Mouse (Mus musculus): ENCODE data around the gene Higd2a. TPM values are rescaled to one million over a fixed set of nuclear protein-coding genes. Genes with fewer than 3 reads are reported as not detected.

Gene Higd2a
- total RNA-seq (2021), result 100 to 1,000 TPM; 169 to 189 TPM
- 189 and 270 TPM in 2 replicates for polyA plus RNA-seq (2012; rRNA removed)
- long read RNA-seq, transcript Higd2a-201 (2 exons, 648 nt), result major isoform, 90 of 91 reads
- long read RNA-seq, partial matches to known transcripts, result 1 of 91 reads
- long read RNA-seq, other reads (novel, unspliced or antisense), result 0 of 91 reads

- H3K4me1 ChIP-seq (ENCODE audit: control insufficient read depth, insufficient read depth, low read length), result peaks cover 4% of the 10 kb centered on the region
- DNase-seq, result peak; percentile 95 to 97
- peaks cover 1% of the 10 kb centered on the region; the same call in 1 of the 2 replicates for H3K79me2 ChIP-seq (replicated peaks; ENCODE audit: control insufficient read depth, insufficient read depth, low read length)
- TF ChIP-seq POLR2A (IDR thresholded peaks at IDR 0.05; ENCODE audit: insufficient read depth, low read depth, low read length), result peak; percentile 93
- no peak for TF ChIP-seq EP300 (IDR thresholded peaks at IDR 0.05; ENCODE audit: insufficient read depth, low read depth, low read length)
- no peak for TF ChIP-seq CTCF (IDR thresholded peaks at IDR 0.05)
- H3K9ac ChIP-seq (ENCODE audit: low read depth, low read length), result peak within 1 kb of the TSS; percentile 94
- peak within 1 kb of the TSS; percentile 65 for H3K4me3 ChIP-seq
- intact Hi-C loops (cut with DNase I), result loop anchor here (1.0 to 2.0 kb wide), 4 partner anchors 15 to 31 kb away; partner anchors contain the start of genes 4833439L19Rik, Arl10, Cltb and Faf2
- peak within 1 kb of the TSS; percentile 94 for H3K27ac ChIP-seq
- WGBS, result under 1% methylated on average over 51 of the region's 51 CpGs
- H3K27me3 ChIP-seq (ENCODE audit: control insufficient read depth, insufficient read depth, low read length), result no peaks in the 10 kb centered on the region
- H3K36me3 ChIP-seq (ENCODE audit: control insufficient read depth, insufficient read depth, low read length), result no peaks in the 10 kb centered on the region
Measured at GRCm38 (mm10) chr13:54589996-54590951, at the start of gene Higd2a, which contains the start of gene Nop16. Gene Higd2a (plus strand): TSS chr13:54590207. Gene Nop16 (minus strand): TSS chr13:54590090.

DNA sequence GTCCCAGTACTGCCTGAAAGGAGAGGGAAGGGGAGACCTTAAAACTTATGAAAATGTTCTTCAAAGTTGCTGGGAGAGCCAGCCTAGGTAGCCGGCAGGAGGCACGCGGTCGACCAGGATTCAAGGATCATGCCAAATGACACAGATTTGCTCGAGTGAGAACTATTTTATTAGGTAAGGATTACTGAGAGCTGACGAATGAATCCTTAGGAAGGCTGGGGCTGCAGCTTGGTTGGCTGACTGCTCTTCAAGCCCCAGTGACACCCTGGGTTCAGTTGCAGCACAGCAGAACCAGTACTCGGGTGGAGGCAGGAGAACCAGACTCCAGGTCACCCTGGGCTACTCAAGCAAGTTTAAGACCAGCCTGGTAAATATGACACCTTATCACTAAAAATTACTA lies 42.0 kb upstream of the Higd2a start:
- intact Hi-C loops (cut with DNase I), result no loop called here
- TF ChIP-seq POLR2A (IDR thresholded peaks at IDR 0.05; ENCODE audit: insufficient read depth, low read depth, low read length) (no peak), EP300 (IDR thresholded peaks at IDR 0.05; ENCODE audit: insufficient read depth, low read depth, low read length) (no peak)
- H3K79me2 ChIP-seq (replicated peaks; ENCODE audit: control insufficient read depth, insufficient read depth, low read length), result no peaks in the 10 kb centered on the region

GRCm38 (mm10) chr13:54556176-54556575 lies 33.8 kb upstream of the Higd2a start:
- no peak overlapping the region for H3K27ac ChIP-seq
- no peak overlapping the region for H3K4me3 ChIP-seq
- intact Hi-C loops (cut with DNase I), result no loop called here
- H3K79me2 ChIP-seq (replicated peaks; ENCODE audit: control insufficient read depth, insufficient read depth, low read length), result peaks cover 2% of the 10 kb centered on the region; the same call in 1 of the 2 replicates
- H3K4me1 ChIP-seq (ENCODE audit: control insufficient read depth, insufficient read depth, low read length), result peaks cover 3% of the 10 kb centered on the region; the same call in 1 of the 2 replicates
- H3K36me3 ChIP-seq (ENCODE audit: control insufficient read depth, insufficient read depth, low read length), result no peaks in the 10 kb centered on the region
- no peak for DNase-seq
- 93% methylated on average over 9 of the region's 9 CpGs for WGBS
- H3K27me3 ChIP-seq (ENCODE audit: control insufficient read depth, insufficient read depth, low read length), result no peaks in the 10 kb centered on the region
- no peak overlapping the region for H3K9ac ChIP-seq (ENCODE audit: low read depth, low read length)
- TF ChIP-seq POLR2A (IDR thresholded peaks at IDR 0.05; ENCODE audit: insufficient read depth, low read depth, low read length) (no peak), EP300 (IDR thresholded peaks at IDR 0.05; ENCODE audit: insufficient read depth, low read depth, low read length) (no peak), CTCF (IDR thresholded peaks at IDR 0.05) (no peak)

More for the DNA sequence above, 42.0 kb upstream of the Higd2a start:
- H3K36me3 ChIP-seq (ENCODE audit: control insufficient read depth, insufficient read depth, low read length), result no peaks in the 10 kb centered on the region
- no peak overlapping the region for H3K27ac ChIP-seq
- 91% methylated on average over 7 of the region's 7 CpGs for WGBS
- H3K4me1 ChIP-seq (ENCODE audit: control insufficient read depth, insufficient read depth, low read length), result no peaks in the 10 kb centered on the region
- no peak for DNase-seq
- H3K4me3 ChIP-seq, result no peak overlapping the region
- no peaks in the 10 kb centered on the region for H3K27me3 ChIP-seq (ENCODE audit: control insufficient read depth, insufficient read depth, low read length)
- H3K9ac ChIP-seq (ENCODE audit: low read depth, low read length), result no peak overlapping the region

GRCm38 (mm10) chr13:54556796-54557195 lies 33.2 kb upstream of the Higd2a start:
- Histone ChIP-seq H3K27me3 (ENCODE audit: control insufficient read depth, insufficient read depth, low read length) (no peaks in the 10 kb centered on the region), H3K9ac (ENCODE audit: low read depth, low read length) (no peak overlapping the region; the same call in 1 of the 2 replicates), H3K4me1 (ENCODE audit: control insufficient read depth, insufficient read depth, low read length) (peaks cover 3% of the 10 kb centered on the region; the same call in 1 of the 2 replicates), H3K36me3 (ENCODE audit: control insufficient read depth, insufficient read depth, low read length) (no peaks in the 10 kb centered on the region), H3K27ac (no peak overlapping the region), H3K79me2 (replicated peaks; ENCODE audit: control insufficient read depth, insufficient read depth, low read length) (peaks cover 2% of the 10 kb centered on the region; the same call in 1 of the 2 replicates), H3K4me3 (no peak overlapping the region)
- intact Hi-C loops (cut with DNase I), result no loop called here
- 67% methylated on average over 3 of the region's 3 CpGs for WGBS
- no peak for TF ChIP-seq CTCF (IDR thresholded peaks at IDR 0.05)
- peak in 1 of 2 experiments; percentile 65 for DNase-seq

DNA sequence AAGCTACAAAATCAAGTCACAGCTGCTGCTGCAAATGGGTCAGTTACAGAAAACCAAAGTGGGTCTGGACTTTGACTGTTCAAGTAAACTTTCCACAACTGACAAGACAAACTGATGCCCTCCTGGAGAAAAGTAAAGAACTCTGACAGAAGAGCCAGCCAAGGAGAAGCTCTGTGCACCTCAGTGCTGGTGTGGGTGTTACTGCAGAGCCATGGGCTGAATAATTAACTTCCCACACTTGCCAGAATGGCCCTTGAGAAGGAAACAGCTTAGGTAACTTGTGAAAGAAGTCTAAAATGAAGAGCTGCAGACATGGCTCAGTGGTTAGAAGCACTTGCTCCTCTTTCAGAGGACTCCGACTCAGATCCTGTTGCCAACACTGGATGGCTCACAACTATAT lies 32.4 kb upstream of the Higd2a start:
- no peak for DNase-seq
- H3K36me3 ChIP-seq (ENCODE audit: control insufficient read depth, insufficient read depth, low read length), result no peaks in the 10 kb centered on the region
- H3K4me1 ChIP-seq (ENCODE audit: control insufficient read depth, insufficient read depth, low read length), result peaks cover 3% of the 10 kb centered on the region; the same call in 1 of the 2 replicates
- no peak overlapping the region for H3K27ac ChIP-seq
- H3K4me3 ChIP-seq, result no peak overlapping the region
- intact Hi-C loops (cut with DNase I), result no loop called here
- peaks cover 4% of the 10 kb centered on the region; the same call in 1 of the 2 replicates for H3K79me2 ChIP-seq (replicated peaks; ENCODE audit: control insufficient read depth, insufficient read depth, low read length)
- TF ChIP-seq POLR2A (IDR thresholded peaks at IDR 0.05; ENCODE audit: insufficient read depth, low read depth, low read length) (no peak), CTCF (IDR thresholded peaks at IDR 0.05) (no peak), EP300 (IDR thresholded peaks at IDR 0.05; ENCODE audit: insufficient read depth, low read depth, low read length) (no peak)
- no peak overlapping the region for H3K9ac ChIP-seq (ENCODE audit: low read depth, low read length)
- 96% methylated on average over 1 of the region's 1 CpGs for WGBS
- no peaks in the 10 kb centered on the region for H3K27me3 ChIP-seq (ENCODE audit: control insufficient read depth, insufficient read depth, low read length)

Measured in heart, adult 2 months (tissue).